Mouse (Mus musculus) heart, embryonic 13.5 days (tissue): ENCODE measurements around the gene Tubb4b. TPM values are rescaled to one million over a fixed set of nuclear protein-coding genes. Genes with fewer than 3 reads are reported as not detected.
"Not testable (repeated sequence)": the region's sequence is repeated elsewhere in the genome, so short reads cannot be mapped to it uniquely, and the experiment has no call there.

Source experiments
- ATAC-seq: fragments of 200-750 bp; cut with Nextera tagmentation; 2 replicates; pipeline ENCODE4 v1.8.0; 2017; ENCODE audit warnings: moderate TSS enrichment; ENCODE audit not compliant: insufficient number of reproducible peaks, low FRiP score, low TSS enrichment; ENCODE audit errors: extremely low read depth
- H3K27ac ChIP-seq: fragments of 300-500 bp; sonication (generic); replicated peaks from 2 replicates; pipeline ENCODE4 v1.5.1; 2015; ENCODE audit warnings: moderate library complexity, mild to moderate bottlenecking, inconsistent platforms
- H3K27me3 ChIP-seq: fragments of 300-500 bp; sonication (generic); replicated peaks from 2 replicates; pipeline ENCODE4 v1.6.1; 2015; ENCODE audit warnings: mild to moderate bottlenecking, inconsistent platforms
- H3K36me3 ChIP-seq: fragments of 300-500 bp; sonication (generic); 2 replicates; pipeline ENCODE4 v1.6.1; 2015; ENCODE audit warnings: mild to moderate bottlenecking, inconsistent platforms
- H3K4me1 ChIP-seq: fragments of 300-500 bp; sonication (generic); 2 replicates; pipeline ENCODE4 v1.6.1; 2015; ENCODE audit warnings: inconsistent platforms
- H3K4me2 ChIP-seq: fragments of 300-500 bp; sonication (generic); 2 replicates; pipeline ENCODE4 v1.6.1; 2015; ENCODE audit warnings: inconsistent platforms, mild to moderate bottlenecking, moderate library complexity
- H3K4me3 ChIP-seq: fragments of 300-500 bp; sonication (generic); 2 replicates; pipeline ENCODE4 v1.5.1; 2015; ENCODE audit warnings: moderate library complexity, mild to moderate bottlenecking, inconsistent platforms
- H3K9ac ChIP-seq: fragments of 300-500 bp; sonication (generic); 2 replicates; pipeline ENCODE4 v1.6.1; 2015; ENCODE audit warnings: inconsistent platforms, mild to moderate bottlenecking, moderate library complexity
- H3K9me3 ChIP-seq: fragments of 300-500 bp; sonication (generic); 2 replicates; pipeline ENCODE4 v1.6.1; 2016; ENCODE audit warnings: inconsistent platforms
- WGBS: fragments of 180-500 bp; shearing (Covaris S2); methylation state at CpG from one replicate; pipeline ENCODE4 v1.1.7; 2015; ENCODE audit warnings: mixed read lengths; 5-methylcytosine and 5-hydroxymethylcytosine counted together
- polyA plus RNA-seq: library from polyadenylated mRNA; unstranded; fragments of >200 nt; fragmentation: Nextera tagmentation; extraction: Ambion mirVana; gene quantifications from 2 replicates; pipeline ENCODE4 v1.2.1, GENCODE M21; 2015

Tubb4b gene
- polyA plus RNA-seq, 1 experiment from 2014 or later: 402 TPM

DNA sequence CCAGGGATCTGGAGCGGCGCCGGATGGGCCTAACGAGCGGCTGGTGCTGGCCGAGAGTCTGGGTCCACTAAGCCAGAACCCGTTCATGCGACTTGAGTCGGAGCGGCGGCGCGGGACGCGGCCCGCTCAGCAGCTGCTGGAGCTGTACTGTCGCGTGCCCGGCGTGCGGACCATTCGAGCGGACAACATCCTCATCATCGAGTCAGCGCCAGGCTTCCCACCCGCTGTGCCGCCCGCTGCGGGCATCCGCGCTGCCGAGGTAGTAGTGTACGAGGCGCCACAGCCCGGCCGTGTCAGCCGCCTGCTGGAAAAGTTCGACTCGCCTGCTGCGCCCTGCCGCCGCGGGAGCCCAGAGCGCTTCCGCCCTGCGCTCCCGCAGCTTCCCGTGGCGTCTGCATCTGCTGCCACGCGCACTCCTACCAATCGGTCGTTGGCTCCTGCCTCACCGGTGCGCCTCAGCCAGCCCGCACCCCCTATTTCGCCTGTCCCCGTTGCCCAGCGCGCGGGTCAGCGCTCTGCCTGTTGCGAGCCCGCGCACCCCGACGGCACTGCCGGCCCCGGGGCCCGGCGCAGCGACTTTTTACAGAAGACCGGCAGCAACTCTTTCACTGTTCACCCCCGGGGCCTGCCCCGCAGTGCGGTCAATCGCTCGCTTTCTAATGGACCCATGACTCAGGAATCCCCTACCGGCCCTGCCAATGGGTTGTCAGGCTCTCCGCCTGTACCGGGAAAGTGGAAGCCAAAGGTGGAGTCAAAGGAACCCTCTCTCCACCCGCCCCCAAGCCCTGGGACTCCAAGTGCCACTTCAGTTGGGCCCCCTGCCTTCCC lies 38.5 kb upstream of the Tubb4b start:
- Histone ChIP-seq H3K9ac (peak overlapping the region; percentile 86), H3K27ac (no peak overlapping the region), H3K4me1 (peaks cover 52% of the 10 kb centered on the region), H3K36me3 (0 out of 2 replicates have a peak, but pooled peaks cover 1% of the 10 kb centered on the region), H3K9me3 (no peaks in the 10 kb centered on the region), H3K4me3 (peak overlapping the region; percentile 86), H3K27me3 (peaks cover 19% of the 10 kb centered on the region), H3K4me2 (peak overlapping the region; percentile 100)
- under 1% methylated on average over 82 of the region's 82 CpGs for WGBS
- ATAC-seq: peak; percentile 1; the same call in 1 of the 2 replicates

- ATAC-seq: peak; percentile 96
- WGBS: under 1% methylated on average over 39 of the region's 39 CpGs
- Histone ChIP-seq H3K4me1 (peaks cover 48% of the 10 kb centered on the region), H3K9me3 (no peaks in the 10 kb centered on the region), H3K36me3 (no peaks in the 10 kb centered on the region), H3K4me3 (peak within 1 kb of the TSS; percentile 86), H3K27ac (peak within 1 kb of the TSS; percentile 9; the same call in 1 of the 2 replicates), H3K4me2 (peak within 1 kb of the TSS; percentile 100), H3K27me3 (peaks cover 19% of the 10 kb centered on the region), H3K9ac (peak within 1 kb of the TSS; percentile 86)
Measured at GRCm38 (mm10) chr2:25262291-25262767, 37.8 kb upstream of the Tubb4b start, which contains the start of gene Tprn. Gene Tprn, plus strand, starts transcription at chr2:25262618.

DNA sequence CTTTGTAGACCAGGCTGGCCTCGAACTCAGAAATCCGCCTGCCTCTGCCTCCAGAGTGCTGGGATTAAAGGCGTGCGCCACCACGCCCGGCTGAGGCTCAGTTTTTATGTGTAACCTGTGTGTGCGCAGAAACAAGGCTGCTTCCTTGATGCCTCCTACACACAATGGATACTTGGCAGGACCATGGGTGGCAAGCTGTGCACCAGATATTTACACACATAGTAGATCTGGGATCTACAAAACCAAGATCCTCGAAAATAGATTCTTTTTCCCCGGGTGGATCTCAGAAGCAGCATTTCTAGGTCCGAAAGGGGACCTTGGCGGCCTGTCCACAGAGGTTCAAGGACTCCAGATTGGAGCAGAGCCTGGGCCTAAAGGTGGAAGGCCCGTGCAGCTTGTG lies 37.4 kb upstream of the Tubb4b start:
- H3K36me3 ChIP-seq: no peaks in the 10 kb centered on the region
- H3K9me3 ChIP-seq: no peaks in the 10 kb centered on the region
- peak overlapping the region; percentile 86 for H3K4me3 ChIP-seq
- H3K4me1 ChIP-seq: peaks cover 47% of the 10 kb centered on the region
- peak overlapping the region; percentile 9; the same call in 1 of the 2 replicates for H3K27ac ChIP-seq
- peak overlapping the region; percentile 74 for H3K9ac ChIP-seq
- WGBS: 41% methylated on average over 12 of the region's 12 CpGs
- ATAC-seq: 0 out of 2 replicates have a peak, but pooled peaks have one; percentile 3
- peak overlapping the region; percentile 100 for H3K4me2 ChIP-seq
- peaks cover 19% of the 10 kb centered on the region for H3K27me3 ChIP-seq

GRCm38 (mm10) chr2:25258887-25259286 lies 34.4 kb upstream of the Tubb4b start:
- Histone ChIP-seq H3K4me2 (no peak overlapping the region), H3K27me3 (peaks cover 7% of the 10 kb centered on the region), H3K27ac (no peak overlapping the region), H3K36me3 (no peaks in the 10 kb centered on the region), H3K9me3 (no peaks in the 10 kb centered on the region), H3K9ac (no peak overlapping the region), H3K4me1 (peaks cover 34% of the 10 kb centered on the region), H3K4me3 (no peak overlapping the region)
- WGBS: 56% methylated on average over 2 of the region's 2 CpGs
- ATAC-seq: no peak

- H3K9ac ChIP-seq, H3K9me3 ChIP-seq, H3K27me3 ChIP-seq, H3K4me2 ChIP-seq, H3K4me3 ChIP-seq, H3K27ac ChIP-seq, ATAC-seq: not testable (repeated sequence)
- peaks cover 25% of the 10 kb centered on the region for H3K4me1 ChIP-seq
- H3K36me3 ChIP-seq: peaks cover 11% of the 10 kb centered on the region
- 74% methylated on average over 5 of the region's 5 CpGs for WGBS
Measured at GRCm38 (mm10) chr2:25257250-25257649, 32.7 kb upstream of the Tubb4b start.

DNA sequence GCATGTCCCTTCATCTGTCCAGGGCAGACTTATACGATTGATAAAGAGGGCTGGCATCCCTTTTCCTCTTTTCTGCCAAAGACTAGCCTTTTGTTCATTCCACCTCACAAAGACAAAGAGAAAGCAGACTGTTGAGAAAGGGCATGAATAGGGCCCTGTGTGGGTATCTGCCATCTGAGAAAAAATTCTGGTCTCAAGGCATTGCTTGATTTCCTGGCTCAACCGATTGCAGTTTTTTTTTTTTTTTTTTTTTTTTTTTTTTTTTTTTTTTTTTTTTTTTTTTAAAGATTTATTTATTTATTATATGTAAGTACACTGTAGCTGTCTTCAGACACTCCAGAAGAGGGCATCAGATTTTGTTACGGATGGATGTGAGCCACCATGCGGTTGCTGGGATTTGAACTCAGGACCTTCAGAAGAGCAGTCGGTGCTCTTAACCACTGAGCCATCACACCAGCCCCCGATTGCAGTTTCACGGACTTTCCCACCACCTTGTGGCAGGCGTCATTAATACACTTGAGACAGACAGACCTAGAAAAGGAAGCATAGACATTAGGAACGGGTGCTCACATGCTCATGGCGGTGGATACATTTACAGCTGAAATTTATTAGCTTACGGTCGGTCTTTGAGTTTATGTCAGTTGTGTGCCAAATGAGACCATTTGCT lies 32.1 kb upstream of the Tubb4b start:
- H3K4me2 ChIP-seq: peak overlapping the region; percentile 94
- not testable (repeated sequence) for H3K9me3 ChIP-seq, ATAC-seq, H3K27me3 ChIP-seq
- peaks cover 21% of the 10 kb centered on the region for H3K4me1 ChIP-seq
- H3K4me3 ChIP-seq: peak overlapping the region; percentile 88
- H3K36me3 ChIP-seq: peaks cover 18% of the 10 kb centered on the region
- H3K27ac ChIP-seq: peak overlapping the region; percentile 64
- 54% methylated on average over 12 of the region's 12 CpGs for WGBS
- peak overlapping the region; percentile 89 for H3K9ac ChIP-seq

- peak within 1 kb of the TSS; percentile 64 for H3K27ac ChIP-seq
- H3K9ac ChIP-seq: peak within 1 kb of the TSS; percentile 89
- no peaks in the 10 kb centered on the region for H3K27me3 ChIP-seq
- peak within 1 kb of the TSS; percentile 88 for H3K4me3 ChIP-seq
- WGBS: under 1% methylated on average over 39 of the region's 39 CpGs
- H3K4me1 ChIP-seq: peaks cover 21% of the 10 kb centered on the region
- H3K9me3 ChIP-seq: no peaks in the 10 kb centered on the region
- peak; percentile 82 for ATAC-seq
- peaks cover 31% of the 10 kb centered on the region for H3K36me3 ChIP-seq
- peak within 1 kb of the TSS; percentile 94 for H3K4me2 ChIP-seq
Measured at GRCm38 (mm10) chr2:25255284-25255779, 30.8 kb upstream of the Tubb4b start, which contains the start of gene Tmem203. Gene Tmem203, plus strand, starts transcription at chr2:25255439.

DNA sequence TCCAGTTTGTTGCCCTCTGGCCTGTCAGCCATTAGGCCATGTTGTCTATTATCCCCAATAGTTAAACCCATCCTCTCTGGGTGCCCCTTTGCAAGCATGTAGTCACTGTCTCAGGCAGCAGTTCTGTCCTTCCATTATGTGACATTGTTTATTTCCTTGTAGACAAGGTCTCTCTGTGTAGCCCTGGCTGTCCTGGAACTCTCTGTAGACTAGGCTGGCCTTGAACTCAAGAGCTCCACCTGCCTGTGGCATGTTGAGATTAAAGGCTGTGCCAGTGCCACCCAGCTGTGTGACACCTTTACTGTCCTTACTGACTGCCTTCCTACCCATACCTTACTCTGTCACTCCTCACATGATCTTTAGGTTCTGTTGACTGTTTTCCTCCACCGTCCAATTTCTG lies 27.8 kb upstream of the Tubb4b start:
- no peaks in the 10 kb centered on the region for H3K9me3 ChIP-seq
- WGBS: 77% methylated on average over 1 of the region's 1 CpGs
- H3K4me1 ChIP-seq: peaks cover 21% of the 10 kb centered on the region
- no peak overlapping the region for H3K4me3 ChIP-seq
- no peak overlapping the region for H3K4me2 ChIP-seq
- no peak overlapping the region for H3K27ac ChIP-seq
- no peak overlapping the region for H3K9ac ChIP-seq
- H3K27me3 ChIP-seq: no peaks in the 10 kb centered on the region
- H3K36me3 ChIP-seq: peaks cover 60% of the 10 kb centered on the region
- ATAC-seq: no peak

DNA sequence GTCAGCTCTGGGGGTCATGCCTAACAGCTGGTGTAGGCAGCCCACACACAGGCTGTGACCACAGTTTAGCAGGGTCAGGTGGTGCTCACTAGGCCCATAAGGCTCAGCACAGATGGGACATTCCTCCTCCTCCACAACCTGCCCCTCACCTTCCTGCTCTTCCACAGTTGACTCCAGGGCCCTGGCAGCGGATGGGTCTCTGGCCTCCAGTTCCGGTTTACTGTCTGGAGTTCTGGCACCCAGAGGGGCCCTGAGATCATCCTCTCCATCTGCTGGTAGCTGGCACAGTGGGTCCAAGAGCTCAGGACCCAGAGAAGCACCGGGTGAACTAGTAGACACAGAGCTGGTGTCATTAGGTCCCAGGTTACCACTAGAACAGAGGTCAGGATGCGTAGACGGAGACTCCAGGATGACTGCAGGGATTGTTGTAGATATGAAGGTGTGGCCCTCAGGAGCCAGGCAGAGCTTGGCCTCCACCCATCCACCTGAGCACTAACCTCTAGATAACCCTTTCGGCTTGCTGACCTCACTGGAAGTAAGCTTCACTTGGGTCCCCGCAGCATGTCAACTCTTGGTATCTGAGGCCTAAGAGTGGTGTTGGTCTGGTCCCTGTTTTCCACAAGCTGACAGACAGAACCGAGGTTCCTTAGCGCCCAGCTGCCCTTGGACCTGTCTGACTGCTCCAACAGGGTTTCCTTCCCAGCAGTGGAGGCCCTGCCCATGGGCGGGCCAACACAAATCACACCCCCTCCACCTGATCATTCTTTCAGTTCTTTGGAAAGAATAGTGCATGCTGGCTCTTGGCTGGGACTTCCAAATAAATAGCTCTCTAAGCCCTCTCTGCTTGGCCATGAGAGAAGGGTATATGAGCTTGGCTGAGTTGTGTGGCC lies 21.9 kb upstream of the Tubb4b start, which contains the start of gene AL732309.1:
TSS of gene AL732309.1 (minus strand) at position 681 of the 890 bp plus-strand sequence.
- no peak within 1 kb of the TSS for H3K4me3 ChIP-seq
- no peak within 1 kb of the TSS for H3K9ac ChIP-seq
- H3K4me1 ChIP-seq: peaks cover 14% of the 10 kb centered on the region
- no peak for ATAC-seq
- peaks cover 29% of the 10 kb centered on the region for H3K27me3 ChIP-seq
- WGBS: 84% methylated on average over 10 of the region's 10 CpGs
- H3K9me3 ChIP-seq: no peaks in the 10 kb centered on the region
- no peak within 1 kb of the TSS for H3K27ac ChIP-seq
- peaks cover 49% of the 10 kb centered on the region for H3K36me3 ChIP-seq
- no peak within 1 kb of the TSS for H3K4me2 ChIP-seq

GRCm38 (mm10) chr2:25244144-25244543 lies 19.6 kb upstream of the Tubb4b start:
- no peak overlapping the region for H3K4me3 ChIP-seq
- H3K9me3 ChIP-seq: no peaks in the 10 kb centered on the region
- peaks cover 27% of the 10 kb centered on the region for H3K36me3 ChIP-seq
- peaks cover 25% of the 10 kb centered on the region for H3K4me1 ChIP-seq
- WGBS: 79% methylated on average over 4 of the region's 4 CpGs
- no peak overlapping the region for H3K4me2 ChIP-seq
- H3K27ac ChIP-seq: no peak overlapping the region
- peaks cover 43% of the 10 kb centered on the region for H3K27me3 ChIP-seq
- ATAC-seq: no peak
- H3K9ac ChIP-seq: no peak overlapping the region
